ENCODE assay signal across 13 mouse cellular contexts in genomic region chr2:20849346-20849745, GRCm38 (mm10).
DNase-seq lines count a peak whose midpoint lies in the region; ATAC-seq lines count a peak whose summit lies in the region.
"Had no signal": no experiment of that assay in that cellular context is flagged by ENCODE, and none has a peak within 500 bp of the region (broad histone marks: within the 10 kb centered on the region; RNA-seq: fewer than 3 reads in every experiment).

No protein-coding gene starts in this region.

- no peaks in the 10 kb centered on the region for H3K27me3 ChIP-seq in midbrain, embryonic 16.5 days (ENCODE audit: control insufficient read depth, insufficient read depth, low read depth, low read length)
- H3K27me3 ChIP-seq: forebrain, embryonic 12.5 days; megakaryocyte, embryonic 14.5 days; neural tube, embryonic 12.5 days had no signal

- H3K4me3 ChIP-seq in midbrain, embryonic 16.5 days (ENCODE audit: low read depth, low read length): no peak overlapping the region
- H3K4me3 ChIP-seq: forebrain, embryonic 12.5 days; gastrocnemius, adult 2 months; megakaryocyte, embryonic 14.5 days; neural tube, embryonic 12.5 days had no signal

- no peaks in the 10 kb centered on the region for H3K4me1 ChIP-seq in midbrain, embryonic 16.5 days (ENCODE audit: control insufficient read depth, insufficient read depth, low read length)
- H3K4me1 ChIP-seq: forebrain, embryonic 12.5 days; megakaryocyte, embryonic 14.5 days; neural tube, embryonic 12.5 days had no signal

- peak; percentile 49; the same call in 1 of the 2 replicates for ATAC-seq in midbrain, embryonic 16.5 days

- WGBS in midbrain, embryonic 16.5 days: 67% methylated on average over 18 of the region's 18 CpGs

- no peak overlapping the region for H3K9ac ChIP-seq in midbrain, embryonic 16.5 days (ENCODE audit: low read depth, low read length)
- H3K9ac ChIP-seq: forebrain, embryonic 12.5 days; neural tube, embryonic 12.5 days had no signal

- no peak overlapping the region for H3K27ac ChIP-seq in midbrain, embryonic 16.5 days (ENCODE audit: low read length)
- H3K27ac ChIP-seq: forebrain, embryonic 12.5 days; gastrocnemius, adult 2 months; neural tube, embryonic 12.5 days had no signal

- H3K9me3 ChIP-seq in midbrain, embryonic 16.5 days (replicated peaks; ENCODE audit: control insufficient read depth, low read length, poor library complexity, severe bottlenecking): no peaks in the 10 kb centered on the region
- H3K9me3 ChIP-seq: forebrain, embryonic 12.5 days; megakaryocyte, embryonic 14.5 days; neural tube, embryonic 12.5 days had no signal

- H3K4me2 ChIP-seq in midbrain, embryonic 16.5 days (ENCODE audit: low read length): no peak overlapping the region
- H3K4me2 ChIP-seq: forebrain, embryonic 12.5 days; neural tube, embryonic 12.5 days had no signal

- DNase-seq in lung, postnatal 10 days: peak; percentile 7
- no peak for DNase-seq in lung, adult 18-20 months
- peak; percentile 24 for DNase-seq in cerebellum, adult 11 months
- DNase-seq in cerebellum, postnatal 14 days: peak; percentile 21 to 27
- DNase-seq in testis, postnatal 10 days (ENCODE audit: low spot score): no peak
- DNase-seq in spleen, postnatal 14 days (ENCODE audit: low spot score in 2 of 2): no peak
- DNase-seq: gastrocnemius, adult 2 months; heart, postnatal 36 days; kidney, adult 8-10 months had no signal

- peaks cover 24% of the 10 kb centered on the region for H3K36me3 ChIP-seq in midbrain, embryonic 16.5 days (ENCODE audit: control insufficient read depth, insufficient read depth, low read length)

Comparison
In these comparisons a context has a peak if more than half of its experiments do, and no peak if none do; other contexts are left out.
1. DNase-seq: peak in lung, postnatal 10 days (single experiment), cerebellum, adult 11 months (single experiment) and cerebellum, postnatal 14 days (2 of 2); none in lung, adult 18-20 months (0 of 2), testis, postnatal 10 days (single experiment) and spleen, postnatal 14 days (0 of 2).